Mouse (Mus musculus) MEL (cell line): ENCODE measurements around the gene Fgfr2.

Experiments
- CHD2 ChIP-seq: IDR thresholded peaks from 2 replicates; pipeline ENCODE4 v1.6.1; 2011; ENCODE audit warnings: low read length, improper control_type of control experiment
- CTCF ChIP-seq, 3 experiments: IDR thresholded peaks in 2 of 3; conservative IDR thresholded peaks in 1 of 3; 2 replicates each; pipeline ENCODE4 v1.5.1; 2011 to 2012; ENCODE audit warnings: low read length in 3 of 3, low read depth in 2 of 3, mild to moderate bottlenecking in 2 of 3, improper control_type of control experiment in 1 of 3, inconsistent platforms in 1 of 3, mixed read lengths in 1 of 3, moderate library complexity in 1 of 3; ENCODE audit not compliant: control insufficient read depth in 1 of 3, insufficient read depth in 1 of 3, poor library complexity in 1 of 3, severe bottlenecking in 1 of 3
- ELF1 ChIP-seq: IDR thresholded peaks from 2 replicates; pipeline ENCODE4 v1.6.1; 2014; ENCODE audit warnings: low read depth, mild to moderate bottlenecking, inconsistent platforms, low read length, improper control_type of control experiment, moderate library complexity
- ETS1 ChIP-seq: IDR thresholded peaks from 2 replicates; pipeline ENCODE4 v1.6.1; 2012; ENCODE audit warnings: low read depth, mild to moderate bottlenecking, inconsistent platforms, low read length, improper control_type of control experiment, moderate library complexity
- GATA1 ChIP-seq: IDR thresholded peaks from 2 replicates; pipeline ENCODE4 v1.6.1; 2011; ENCODE audit warnings: low read depth, low read length, improper control_type of control experiment
- KAT2A ChIP-seq: conservative IDR thresholded peaks from 2 replicates; pipeline ENCODE4 v1.6.1; 2012; ENCODE audit warnings: low read depth, low read length, improper control_type of control experiment, inconsistent platforms
- NELFE ChIP-seq: IDR thresholded peaks from 2 replicates; pipeline ENCODE4 v1.6.1; 2011; ENCODE audit warnings: low read depth, low read length, improper control_type of control experiment
- SMC3 ChIP-seq: IDR thresholded peaks from 2 replicates; pipeline ENCODE4 v1.6.1; 2011; ENCODE audit warnings: low read depth, low read length, improper control_type of control experiment
- TAL1 ChIP-seq: IDR thresholded peaks from 2 replicates; pipeline ENCODE4 v1.6.1; 2012; ENCODE audit warnings: mild to moderate bottlenecking, inconsistent platforms, low read length, moderate library complexity, mixed read lengths
- UBTF ChIP-seq: IDR thresholded peaks from 2 replicates; pipeline ENCODE4 v1.6.1; 2012; ENCODE audit warnings: low read depth, mild to moderate bottlenecking, inconsistent platforms, low read length, improper control_type of control experiment, moderate library complexity, borderline replicate concordance; ENCODE audit not compliant: insufficient read depth
- USF1 ChIP-seq: IDR thresholded peaks from 2 replicates; pipeline ENCODE4 v1.6.1; 2014; ENCODE audit warnings: low read depth, mild to moderate bottlenecking, inconsistent platforms, low read length, improper control_type of control experiment, moderate library complexity

DNA sequence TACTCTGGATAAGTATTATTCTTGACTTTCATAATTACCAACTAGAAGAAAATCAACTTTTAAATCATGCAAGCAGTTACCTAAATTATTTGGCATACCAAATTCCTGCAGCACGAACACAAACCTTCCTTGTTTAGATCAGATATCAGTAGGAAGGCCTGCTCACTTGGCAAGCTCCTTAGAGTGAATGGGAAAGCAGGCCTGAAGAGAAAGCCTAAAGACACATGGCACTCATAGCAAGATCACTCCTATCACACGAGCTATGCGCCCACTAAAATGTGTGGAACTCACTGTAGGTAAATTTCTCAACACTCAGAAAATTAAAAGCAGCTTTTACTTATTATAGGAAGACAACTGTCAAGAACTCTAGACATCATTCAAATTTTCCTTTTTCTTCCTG, 2629.8 kb downstream of the Fgfr2 start:
- TF ChIP-seq UBTF = no peak
- no peak for TF ChIP-seq SMC3
- TF ChIP-seq USF1 = no peak
- no peak for TF ChIP-seq TAL1
- no peak for TF ChIP-seq CHD2
- TF ChIP-seq GATA1 = no peak
- TF ChIP-seq CTCF (IDR thresholded peaks at IDR 0.05 in 2 of 3, conservative IDR thresholded peaks at IDR 0.05 in 1 of 3; ENCODE audit: control insufficient read depth in 1 of 3, insufficient read depth in 1 of 3, low read depth in 2 of 3, low read length in 3 of 3, poor library complexity in 1 of 3, severe bottlenecking in 1 of 3) = no peak
- TF ChIP-seq ETS1 = no peak
- TF ChIP-seq NELFE = no peak
- no peak for TF ChIP-seq ELF1
- TF ChIP-seq KAT2A = no peak
